Mouse (Mus musculus): ENCODE data around the gene Elovl1.

Gene Elovl1

GRCm38 (mm10) chr4:118429215-118429895 is 1.5 kb downstream of the Elovl1 start:
- 69% methylated on average over 7 of the region's 7 CpGs for WGBS

DNA sequence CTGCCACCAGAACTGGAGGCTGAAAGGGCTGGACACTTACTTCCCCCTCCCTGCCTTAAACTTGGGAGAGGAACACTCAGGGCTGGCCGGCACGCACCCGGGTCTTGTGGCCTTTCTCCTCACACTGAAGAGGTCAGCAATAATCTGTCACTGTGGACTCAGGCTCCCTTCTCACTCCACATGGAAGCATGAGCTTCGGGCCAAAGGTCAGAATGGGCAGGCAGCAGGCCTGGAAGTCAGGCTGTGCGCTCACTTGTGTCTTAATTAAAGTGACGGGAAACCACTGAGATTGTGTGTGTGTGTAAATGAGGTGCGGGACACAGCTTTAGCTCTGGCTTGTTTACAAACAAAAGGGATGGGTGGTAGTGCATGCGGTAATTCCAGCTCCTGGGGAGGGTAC is 4.4 kb downstream of the Elovl1 start:
- 82% methylated on average over 8 of the region's 8 CpGs for WGBS

DNA sequence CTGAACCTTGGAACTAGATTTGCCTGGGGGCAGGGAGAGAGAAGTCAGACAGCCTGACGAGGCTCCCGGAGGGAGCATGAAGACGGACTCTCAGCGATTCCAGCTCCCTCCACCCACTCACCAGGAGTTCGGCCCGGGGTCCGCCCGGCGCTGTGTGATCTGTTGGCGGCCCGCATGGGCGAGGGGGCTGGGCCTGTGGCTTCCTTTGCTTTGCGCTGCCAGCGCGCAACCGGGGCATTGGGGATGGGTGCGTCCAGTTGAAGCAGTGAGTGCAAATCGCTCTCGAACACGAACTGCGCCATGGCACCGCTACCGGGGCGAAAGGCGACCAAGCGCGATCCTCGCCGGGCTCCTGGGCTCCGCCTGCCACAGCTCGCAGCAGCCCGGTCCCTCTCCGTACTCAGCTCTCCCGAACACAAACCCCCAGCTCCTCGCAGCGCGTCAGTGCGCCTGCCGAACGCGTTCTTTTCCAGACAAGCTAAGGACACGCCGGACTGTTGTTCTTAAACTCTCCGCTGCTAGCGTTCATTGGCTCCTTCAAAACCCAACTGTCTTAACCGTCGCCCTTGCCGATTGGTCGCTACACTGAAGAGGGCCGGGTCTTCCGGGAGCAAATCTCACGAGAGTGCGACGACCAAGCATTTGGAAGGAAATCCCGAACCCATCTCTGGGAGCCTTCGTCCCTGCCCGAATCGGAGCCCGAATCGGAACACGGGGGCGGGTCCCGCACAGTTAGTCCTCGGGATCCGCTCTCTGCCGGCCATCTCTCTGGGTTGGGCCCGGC is 9.1 kb downstream of the Elovl1 start, which contains the start of gene Cdc20:
Cdc20 (minus strand) TSS at position 533 of the 784 bp plus-strand sequence.
- WGBS: under 1% methylated on average over 67 of the region's 67 CpGs

DNA sequence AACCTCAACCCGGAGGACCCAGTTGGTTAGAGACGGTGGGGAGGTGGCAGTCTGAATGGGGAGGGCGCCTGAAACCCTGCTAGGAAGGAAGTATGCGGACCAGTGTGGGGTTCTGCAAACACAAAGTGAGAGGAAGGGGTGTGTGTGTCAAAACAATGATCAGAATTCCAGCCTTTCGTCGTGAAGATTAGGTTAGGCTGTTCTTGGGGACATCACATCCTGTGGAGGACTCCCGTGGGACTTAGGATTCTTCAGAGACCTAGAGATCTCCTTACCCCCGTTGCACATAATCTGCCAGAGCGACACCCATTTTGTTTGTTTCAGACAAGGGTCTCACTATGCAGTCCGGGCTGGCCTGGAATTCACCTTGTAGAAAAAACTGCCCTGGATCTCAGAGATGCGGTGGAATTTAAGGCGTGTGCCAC is 9.9 kb downstream of the Elovl1 start:
- 20% methylated on average over 12 of the region's 12 CpGs for WGBS

DNA sequence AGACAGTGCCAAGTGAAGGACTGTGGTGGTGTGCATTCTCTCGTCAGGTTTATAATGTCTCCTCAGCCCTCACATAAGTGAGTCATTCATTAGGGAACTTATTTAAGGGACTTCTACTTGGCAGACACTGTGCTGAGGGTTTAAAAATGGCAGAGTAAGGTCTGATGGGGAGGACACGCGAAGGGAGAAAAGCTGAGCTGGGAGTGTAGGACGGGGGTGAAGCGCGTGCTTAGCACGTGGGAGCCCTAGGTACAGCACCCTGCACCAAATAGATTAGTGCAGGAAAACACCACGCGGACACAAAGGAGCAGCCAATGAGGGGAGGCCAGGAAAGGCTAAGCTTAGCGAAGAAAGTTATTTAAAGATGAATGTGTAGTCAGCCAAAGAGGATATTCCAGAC is 17.2 kb downstream of the Elovl1 start:
- 60% methylated on average over 10 of the region's 10 CpGs for WGBS

DNA sequence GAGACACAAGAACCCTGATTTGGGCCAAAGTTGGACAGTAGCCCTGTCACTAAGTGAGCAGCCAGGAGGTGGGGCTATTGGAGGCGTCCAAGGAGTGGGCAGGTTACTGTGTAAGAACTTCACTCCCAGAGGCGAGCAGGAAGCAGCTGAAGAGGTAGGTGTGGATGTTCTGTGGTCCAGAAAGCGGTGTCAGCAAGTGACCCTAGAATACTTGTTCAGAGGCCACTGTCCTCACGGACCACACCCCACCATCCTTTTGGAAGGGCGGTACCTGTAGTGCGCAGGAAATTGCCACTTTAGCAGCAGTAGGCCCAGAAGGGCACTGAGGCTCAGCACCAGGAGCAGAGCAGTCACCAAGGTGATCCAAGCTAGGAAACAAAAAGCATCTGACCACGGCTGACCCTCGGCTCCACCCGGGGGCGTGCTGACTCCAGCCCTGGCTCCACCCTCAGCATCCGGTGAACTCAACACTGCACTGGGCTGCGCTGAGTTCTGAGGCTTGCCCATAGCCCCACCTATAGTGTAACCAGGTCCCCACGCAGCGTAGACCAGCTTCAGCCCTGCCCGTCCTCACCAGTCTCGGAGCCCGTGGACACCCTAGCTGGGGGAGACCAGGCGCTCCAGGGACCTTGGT is 18.0 kb downstream of the Elovl1 start:
- WGBS: 23% methylated on average over 18 of the region's 18 CpGs

DNA sequence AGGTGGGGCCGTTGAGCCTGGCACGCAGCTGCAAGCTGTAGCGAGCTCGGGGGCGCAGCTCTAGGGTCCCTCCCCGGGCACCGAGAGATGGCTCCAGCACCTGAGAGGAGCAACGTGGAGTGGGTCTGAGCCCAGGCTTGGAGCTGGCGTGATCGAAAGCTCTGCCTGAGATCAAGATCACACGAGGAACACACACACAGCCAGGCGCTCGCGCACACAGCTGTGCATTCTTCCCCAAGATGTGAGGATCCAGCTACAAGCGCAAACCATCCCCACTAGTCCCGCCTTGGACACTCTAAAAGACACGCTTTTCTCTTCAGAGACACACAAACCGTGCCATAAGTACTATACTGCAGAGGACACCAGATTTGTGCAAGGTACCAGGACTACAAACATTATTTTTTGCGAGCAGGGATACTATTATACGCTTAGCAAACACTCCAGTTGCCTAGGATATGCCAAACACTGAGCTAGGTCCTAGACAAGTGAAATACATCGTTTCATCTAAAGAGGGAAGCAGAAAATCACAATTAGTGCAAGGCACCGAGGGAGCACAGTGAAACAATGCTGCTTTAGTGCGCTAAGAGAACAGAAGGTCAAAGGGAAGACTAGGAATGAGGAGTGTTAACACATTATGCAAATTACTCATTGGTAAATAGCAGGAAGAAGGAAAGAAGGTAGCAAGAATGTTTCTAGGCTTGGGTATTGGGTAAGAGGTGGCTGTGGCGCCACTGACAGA is 18.7 kb downstream of the Elovl1 start:
- 21% methylated on average over 24 of the region's 24 CpGs for WGBS

DNA sequence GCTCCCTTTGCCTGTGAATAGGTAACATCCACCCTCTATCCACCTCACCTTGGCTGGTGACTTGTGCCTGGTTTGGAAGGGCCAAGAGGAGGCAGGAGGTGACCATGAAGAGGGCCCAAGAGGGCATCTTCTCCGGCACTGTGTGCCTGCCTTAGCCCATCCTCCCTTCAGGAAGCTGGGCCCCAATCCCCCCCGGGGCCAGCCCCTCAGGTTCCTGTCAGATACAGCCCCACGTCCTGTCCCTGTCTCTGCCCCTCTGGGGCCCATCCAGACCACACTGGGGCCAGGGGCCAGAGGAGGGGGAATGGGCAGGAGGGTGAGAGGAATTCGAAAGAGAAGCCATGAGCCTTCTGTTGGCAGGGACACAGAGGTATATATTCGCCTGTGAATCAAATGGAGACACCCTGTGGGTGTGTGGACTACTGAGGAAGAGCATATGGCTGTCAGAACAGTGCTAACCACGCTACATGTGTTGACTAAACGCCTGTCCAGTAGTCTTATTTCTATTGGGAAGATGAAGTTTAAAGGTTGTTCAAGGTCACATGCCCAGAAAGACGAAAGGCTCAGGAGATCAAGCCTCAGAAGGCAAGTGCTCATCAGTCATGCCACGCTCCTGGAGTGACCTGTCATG is 29.6 kb downstream of the Elovl1 start, which contains the start of gene Mpl:
Mpl (minus strand) TSS at position 169 of the 631 bp plus-strand sequence.
- WGBS: 61% methylated on average over 9 of the region's 9 CpGs

DNA sequence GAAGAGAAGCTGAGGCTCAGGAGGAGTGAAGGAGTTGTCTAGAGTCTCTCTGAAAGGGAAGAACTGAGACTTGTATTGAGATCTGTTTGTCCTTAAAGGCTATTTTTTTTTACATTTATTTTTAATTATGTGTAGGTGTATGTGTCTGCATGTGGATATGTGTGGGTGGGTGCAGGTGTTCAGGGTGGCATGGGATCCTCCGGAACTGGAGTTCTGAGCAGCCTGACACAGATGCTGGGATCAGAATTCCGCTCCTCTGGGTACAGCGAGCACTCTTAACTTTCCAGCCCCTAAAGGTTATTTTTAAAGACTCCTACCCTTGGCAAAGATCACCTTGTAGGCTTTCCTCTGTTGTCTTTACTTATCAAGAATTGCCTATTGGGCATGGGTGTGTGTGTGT is 37.1 kb downstream of the Elovl1 start:
- WGBS: 46% methylated on average over 3 of the region's 3 CpGs

GRCm38 (mm10) chr4:118465697-118466163 is 37.8 kb downstream of the Elovl1 start:
- WGBS: 76% methylated on average over 11 of the region's 11 CpGs

DNA sequence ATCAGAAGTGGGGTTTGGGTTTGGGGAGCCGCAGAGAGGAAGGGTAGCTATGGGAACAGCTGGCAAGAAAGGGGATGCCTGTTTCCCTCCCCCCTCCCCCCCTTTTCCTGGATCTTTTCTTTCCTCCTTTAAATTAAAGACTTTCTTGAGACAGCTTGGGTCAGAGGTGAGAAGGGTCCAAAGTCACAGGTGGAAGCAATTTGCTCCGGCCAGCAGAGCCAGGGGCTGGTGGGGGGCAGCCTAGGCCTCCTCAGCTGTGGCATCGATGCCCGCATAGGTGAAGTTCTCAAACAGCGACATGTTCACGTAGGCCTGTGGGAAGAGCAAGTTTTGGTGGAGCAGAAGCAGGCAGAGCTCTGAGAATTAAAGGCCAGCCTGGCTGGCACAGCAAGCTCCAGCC is 43.4 kb downstream of the Elovl1 start:
- 81% methylated on average over 6 of the region's 6 CpGs for WGBS

DNA sequence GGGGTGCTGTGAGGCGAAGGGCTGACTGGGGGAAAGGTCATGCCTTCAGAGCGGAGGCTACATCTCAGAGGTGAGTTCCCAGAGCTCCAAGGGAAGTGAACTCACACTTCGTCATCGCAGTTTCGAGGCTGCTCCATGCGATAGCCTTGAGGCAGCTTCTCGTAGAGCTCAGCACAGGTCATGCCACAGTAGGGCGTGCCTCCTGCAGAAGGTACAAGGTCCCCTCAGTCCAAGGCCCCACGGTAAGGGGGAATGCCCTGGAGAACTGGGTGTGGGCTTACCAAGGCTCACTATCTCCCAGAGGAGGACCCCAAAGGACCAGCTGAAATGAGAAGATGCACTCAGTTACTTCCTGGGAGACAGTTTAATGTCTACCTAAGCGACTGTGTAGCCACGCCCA is 44.8 kb downstream of the Elovl1 start:
- 94% methylated on average over 11 of the region's 11 CpGs for WGBS

DNA sequence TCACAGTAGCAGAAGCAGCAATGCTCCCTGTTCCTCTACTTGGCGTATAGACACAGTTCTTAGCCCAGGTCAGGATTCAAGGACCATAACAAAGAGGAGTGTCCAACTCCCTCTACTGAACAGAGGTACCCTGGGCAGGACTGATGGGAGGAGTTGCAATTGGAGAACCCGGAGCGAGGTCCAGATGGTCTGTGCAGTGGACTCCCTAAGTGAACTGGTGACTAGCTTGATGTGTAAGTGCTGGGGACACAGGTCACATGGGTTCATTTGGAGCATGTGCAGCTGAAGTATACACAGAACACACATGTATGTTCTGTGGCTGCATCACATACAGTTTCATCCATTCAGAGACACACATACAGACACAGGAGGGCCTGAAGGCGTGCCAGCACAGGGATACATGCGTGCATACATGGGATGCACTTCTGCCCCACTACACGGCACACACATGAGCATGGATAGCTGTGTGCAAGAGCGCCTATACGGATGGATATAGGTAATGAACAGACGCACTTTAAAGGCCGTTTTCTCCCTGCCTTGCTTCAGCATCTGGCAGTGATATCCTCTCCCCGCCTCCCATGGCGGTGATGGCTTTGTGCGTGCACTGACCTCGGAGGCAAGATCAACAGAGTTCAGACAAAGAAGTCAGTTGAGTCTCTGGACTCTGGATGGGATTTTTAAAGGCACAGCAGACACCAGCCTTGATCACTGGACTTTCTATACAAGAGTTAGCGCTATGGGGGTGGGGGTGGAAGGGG is 49.1 kb downstream of the Elovl1 start:
- 74% methylated on average over 15 of the region's 15 CpGs for WGBS
